Mouse (Mus musculus): ENCODE measurements at regions not wholly inside any gene's neighbourhood (a gene's known extent, or its start where the extent isn't known, plus 50 kb on each side); places are given as distances from the start of the nearest gene placed in this dataset.

DNA sequence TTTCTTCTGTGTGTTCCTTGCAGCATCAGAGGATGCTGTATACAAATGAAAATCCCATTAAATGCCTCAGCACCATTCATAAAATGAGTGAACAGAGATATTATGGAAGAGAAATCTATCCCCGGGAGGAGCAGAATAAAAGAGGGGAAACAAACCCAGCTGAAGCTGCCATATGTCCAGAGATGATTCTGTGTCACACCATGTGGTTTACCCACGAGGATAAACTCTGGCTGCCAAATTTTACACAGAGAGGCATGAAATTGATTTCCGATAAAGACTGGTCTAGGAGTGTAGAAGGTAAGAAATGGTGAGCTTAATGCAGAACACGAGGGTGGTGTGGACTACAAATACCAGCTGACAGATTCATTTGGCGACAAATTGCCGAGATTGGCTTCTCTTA lies 111.1 kb downstream of the Mbip start:
- Histone ChIP-seq H3K9ac (replicated peaks; ENCODE audit: low read length, poor library complexity, severe bottlenecking) (no peak overlapping the region), H3K27me3 (ENCODE audit: insufficient read depth, low read length) (no peaks in the 10 kb centered on the region), H3K4me2 (ENCODE audit: low read depth, low read length, poor library complexity, severe bottlenecking) (no peak overlapping the region), H3K4me1 (ENCODE audit: insufficient read depth, low read length) (no peaks in the 10 kb centered on the region), H3K27ac (ENCODE audit: low read depth, low read length) (no peak overlapping the region), H3K36me3 (ENCODE audit: insufficient read depth, low read length) (no peaks in the 10 kb centered on the region), H3K9me3 (ENCODE audit: low read length) (no peaks in the 10 kb centered on the region), H3K4me3 (ENCODE audit: low read depth, low read length) (no peak overlapping the region)
- no peak for TF ChIP-seq CTCF (IDR thresholded peaks at IDR 0.05)
- no peak for DNase-seq (ENCODE audit: low spot score)
- no peak for ATAC-seq (ENCODE audit: low FRiP score)
- 44% methylated on average over 6 of the region's 6 CpGs for WGBS

DNA sequence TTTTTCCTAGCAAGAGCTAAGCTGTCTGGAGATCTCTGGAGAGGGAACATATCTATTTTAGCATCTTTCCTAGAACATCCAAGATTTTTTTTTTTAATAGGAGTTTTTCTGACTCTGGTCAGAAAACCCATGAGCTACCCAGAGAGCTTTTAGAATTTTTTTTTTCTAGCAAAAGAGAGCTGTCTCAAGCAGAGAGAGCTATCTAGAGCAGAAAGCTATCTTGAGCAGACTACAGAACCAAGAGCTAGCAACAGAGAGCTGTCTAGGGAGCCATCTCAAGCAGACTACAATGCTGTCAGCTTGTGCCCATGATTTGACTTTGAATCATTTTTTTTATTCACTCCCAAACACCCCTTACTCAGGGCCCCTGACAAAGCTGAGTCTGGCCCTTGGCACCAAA lies 112.5 kb downstream of the Mbip start:
- TF ChIP-seq CTCF (IDR thresholded peaks at IDR 0.05), result no peak
- DNase-seq (ENCODE audit: low spot score) (no peak), ATAC-seq (ENCODE audit: low FRiP score) (no peak)
- Histone ChIP-seq H3K9ac (replicated peaks; ENCODE audit: low read length, poor library complexity, severe bottlenecking) (no peak overlapping the region), H3K4me3 (ENCODE audit: low read depth, low read length) (no peak overlapping the region), H3K4me1 (ENCODE audit: insufficient read depth, low read length) (no peaks in the 10 kb centered on the region), H3K36me3 (ENCODE audit: insufficient read depth, low read length) (no peaks in the 10 kb centered on the region), H3K4me2 (ENCODE audit: low read depth, low read length, poor library complexity, severe bottlenecking) (no peak overlapping the region), H3K27me3 (ENCODE audit: insufficient read depth, low read length) (no peaks in the 10 kb centered on the region), H3K27ac (ENCODE audit: low read depth, low read length) (no peak overlapping the region), H3K9me3 (ENCODE audit: low read length) (no peaks in the 10 kb centered on the region)

DNA sequence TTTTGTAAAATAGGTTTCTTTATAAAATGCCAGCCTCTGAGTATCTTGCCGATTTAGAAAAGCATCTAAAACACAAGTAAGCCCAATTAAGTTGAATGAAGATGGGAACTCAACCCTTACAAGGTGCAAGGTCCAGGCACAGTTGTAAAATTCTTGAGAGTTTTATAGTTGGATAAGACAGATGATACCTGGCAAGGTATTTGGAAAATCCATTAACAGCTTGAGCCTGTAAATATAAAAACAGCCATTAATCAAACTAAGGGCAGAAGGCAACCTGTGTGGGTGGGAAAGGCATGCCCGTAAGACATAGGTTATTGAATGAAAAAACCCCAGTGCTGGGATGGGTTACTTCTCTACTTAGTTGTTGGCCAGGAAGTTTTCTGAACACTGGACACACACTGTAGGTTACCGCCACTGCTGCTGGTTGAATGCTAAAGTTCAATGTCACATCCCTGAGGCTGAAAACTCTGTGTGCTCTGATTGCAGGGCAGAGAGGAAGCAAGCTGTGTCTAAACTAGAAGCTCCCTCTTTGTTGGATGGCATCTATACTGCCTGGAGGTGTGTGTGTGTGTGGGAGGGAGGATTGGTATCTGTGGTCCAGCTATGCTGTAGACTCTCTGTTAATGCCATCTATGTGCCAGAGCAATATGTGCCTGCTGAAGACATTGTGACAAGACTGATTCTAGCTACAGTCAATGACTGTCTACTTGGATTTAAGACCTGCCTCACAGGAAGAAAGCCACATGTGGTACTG lies 121.4 kb downstream of the Mbip start:
- Histone ChIP-seq H3K27me3 (ENCODE audit: insufficient read depth, low read length) (no peaks in the 10 kb centered on the region), H3K27ac (ENCODE audit: low read depth, low read length) (no peak overlapping the region), H3K4me3 (ENCODE audit: low read depth, low read length) (no peak overlapping the region), H3K9me3 (ENCODE audit: low read length) (no peaks in the 10 kb centered on the region), H3K4me2 (ENCODE audit: low read depth, low read length, poor library complexity, severe bottlenecking) (no peak overlapping the region), H3K36me3 (ENCODE audit: insufficient read depth, low read length) (no peaks in the 10 kb centered on the region), H3K4me1 (ENCODE audit: insufficient read depth, low read length) (no peaks in the 10 kb centered on the region), H3K9ac (replicated peaks; ENCODE audit: low read length, poor library complexity, severe bottlenecking) (no peak overlapping the region)
- no peak for ATAC-seq (ENCODE audit: low FRiP score)
- no peak for TF ChIP-seq CTCF (IDR thresholded peaks at IDR 0.05)
- DNase-seq (ENCODE audit: low spot score), result no peak
- WGBS, result 94% methylated on average over 3 of the region's 3 CpGs

- 82% methylated on average over 3 of the region's 3 CpGs for WGBS
- no peak overlapping the region for H3K9ac ChIP-seq (replicated peaks; ENCODE audit: low read length, poor library complexity, severe bottlenecking)
- H3K4me2 ChIP-seq (ENCODE audit: low read depth, low read length, poor library complexity, severe bottlenecking), result no peak overlapping the region
- H3K9me3 ChIP-seq (ENCODE audit: low read length), result no peaks in the 10 kb centered on the region
- no peak for TF ChIP-seq CTCF (IDR thresholded peaks at IDR 0.05)
- no peaks in the 10 kb centered on the region for H3K36me3 ChIP-seq (ENCODE audit: insufficient read depth, low read length)
- no peak overlapping the region for H3K4me3 ChIP-seq (ENCODE audit: low read depth, low read length)
- H3K27me3 ChIP-seq (ENCODE audit: insufficient read depth, low read length), result no peaks in the 10 kb centered on the region
- H3K4me1 ChIP-seq (ENCODE audit: insufficient read depth, low read length), result no peaks in the 10 kb centered on the region
- DNase-seq (ENCODE audit: low spot score) (no peak), ATAC-seq (ENCODE audit: low FRiP score) (no peak)
- no peak overlapping the region for H3K27ac ChIP-seq (ENCODE audit: low read depth, low read length)
These were observed 152.2 kb downstream of the Mbip start for GRCm38 (mm10) chr12:56193524-56193923.

- H3K36me3 ChIP-seq (ENCODE audit: insufficient read depth, low read length), result no peaks in the 10 kb centered on the region
- no peak overlapping the region for H3K4me3 ChIP-seq (ENCODE audit: low read depth, low read length)
- ATAC-seq (ENCODE audit: low FRiP score) (no peak), DNase-seq (ENCODE audit: low spot score) (no peak)
- H3K9ac ChIP-seq (replicated peaks; ENCODE audit: low read length, poor library complexity, severe bottlenecking), result no peak overlapping the region
- TF ChIP-seq CTCF (IDR thresholded peaks at IDR 0.05), result no peak
- H3K27me3 ChIP-seq (ENCODE audit: insufficient read depth, low read length), result no peaks in the 10 kb centered on the region
- no peaks in the 10 kb centered on the region for H3K4me1 ChIP-seq (ENCODE audit: insufficient read depth, low read length)
- 95% methylated on average over 12 of the region's 12 CpGs for WGBS
- no peak overlapping the region for H3K4me2 ChIP-seq (ENCODE audit: low read depth, low read length, poor library complexity, severe bottlenecking)
- H3K9me3 ChIP-seq (ENCODE audit: low read length), result no peaks in the 10 kb centered on the region
- H3K27ac ChIP-seq (ENCODE audit: low read depth, low read length), result no peak overlapping the region
These were observed 156.1 kb downstream of the Mbip start for GRCm38 (mm10) chr12:56189562-56189961.

- TF ChIP-seq CTCF (IDR thresholded peaks at IDR 0.05), result no peak
- no peaks in the 10 kb centered on the region for H3K9me3 ChIP-seq (ENCODE audit: low read length)
- H3K9ac ChIP-seq (replicated peaks; ENCODE audit: low read length, poor library complexity, severe bottlenecking), result no peak overlapping the region
- ATAC-seq (ENCODE audit: low FRiP score), result no peak
- no peaks in the 10 kb centered on the region for H3K27me3 ChIP-seq (ENCODE audit: insufficient read depth, low read length)
- no peak overlapping the region for H3K4me2 ChIP-seq (ENCODE audit: low read depth, low read length, poor library complexity, severe bottlenecking)
- no peaks in the 10 kb centered on the region for H3K36me3 ChIP-seq (ENCODE audit: insufficient read depth, low read length)
- no peak overlapping the region for H3K4me3 ChIP-seq (ENCODE audit: low read depth, low read length)
- 83% methylated on average over 3 of the region's 3 CpGs for WGBS
- no peak overlapping the region for H3K27ac ChIP-seq (ENCODE audit: low read depth, low read length)
- no peaks in the 10 kb centered on the region for H3K4me1 ChIP-seq (ENCODE audit: insufficient read depth, low read length)
- no peak for DNase-seq (ENCODE audit: low spot score)
These were observed 185.0 kb downstream of the Mbip start for GRCm38 (mm10) chr12:56160736-56161135.
